Mouse (Mus musculus) intestine, embryonic 15.5 days (tissue): Measurements from ENCODE around the gene Hcrtr2. TPM values are rescaled to one million over a fixed set of nuclear protein-coding genes. Genes with fewer than 3 reads are reported as not detected.

Experiments used
- ATAC-seq: fragments of 200-750 bp; cut with Nextera tagmentation; 2 replicates; pipeline ENCODE4 v1.8.0; 2017; ENCODE audit warnings: moderate TSS enrichment, moderate library complexity
- H3K27ac ChIP-seq: fragments of 300-500 bp; sonication (generic); 2 replicates; pipeline ENCODE4 v1.5.1; 2015; ENCODE audit warnings: mild to moderate bottlenecking, inconsistent platforms
- H3K27me3 ChIP-seq: fragments of 300-500 bp; sonication (generic); replicated peaks from 2 replicates; pipeline ENCODE4 v1.6.1; 2015; ENCODE audit warnings: inconsistent platforms
- H3K36me3 ChIP-seq: fragments of 300-500 bp; sonication (generic); 2 replicates; pipeline ENCODE4 v1.6.1; 2015; ENCODE audit warnings: inconsistent platforms
- H3K4me1 ChIP-seq: fragments of 300-500 bp; sonication (generic); replicated peaks from 2 replicates; pipeline ENCODE4 v1.6.1; 2015; ENCODE audit warnings: inconsistent platforms
- H3K4me2 ChIP-seq: fragments of 300-500 bp; sonication (generic); replicated peaks from 2 replicates; pipeline ENCODE4 v1.6.1; 2015; ENCODE audit warnings: mild to moderate bottlenecking, inconsistent platforms
- H3K4me3 ChIP-seq: fragments of 300-500 bp; sonication (generic); replicated peaks from 2 replicates; pipeline ENCODE4 v1.5.1; 2015; ENCODE audit warnings: inconsistent platforms
- H3K9ac ChIP-seq: fragments of 300-500 bp; sonication (generic); 2 replicates; pipeline ENCODE4 v1.6.1; 2015; ENCODE audit warnings: inconsistent platforms
- H3K9me3 ChIP-seq: fragments of 300-500 bp; sonication (generic); 2 replicates; pipeline ENCODE4 v1.6.1; 2016; ENCODE audit warnings: inconsistent platforms
- WGBS: fragments of 180-500 bp; shearing (Covaris S2); methylation state at CpG from one replicate; pipeline ENCODE4 v1.1.7; 2015; 5-methylcytosine and 5-hydroxymethylcytosine counted together
- polyA plus RNA-seq: library from polyadenylated mRNA; unstranded; fragments of >200 nt; fragmentation: Nextera tagmentation; extraction: Ambion mirVana; gene quantifications from 2 replicates; pipeline ENCODE4 v1.2.1, GENCODE M21; 2015

Gene Hcrtr2
- polyA plus RNA-seq, 1 experiment from 2014 or later, result 0.23 TPM

DNA sequence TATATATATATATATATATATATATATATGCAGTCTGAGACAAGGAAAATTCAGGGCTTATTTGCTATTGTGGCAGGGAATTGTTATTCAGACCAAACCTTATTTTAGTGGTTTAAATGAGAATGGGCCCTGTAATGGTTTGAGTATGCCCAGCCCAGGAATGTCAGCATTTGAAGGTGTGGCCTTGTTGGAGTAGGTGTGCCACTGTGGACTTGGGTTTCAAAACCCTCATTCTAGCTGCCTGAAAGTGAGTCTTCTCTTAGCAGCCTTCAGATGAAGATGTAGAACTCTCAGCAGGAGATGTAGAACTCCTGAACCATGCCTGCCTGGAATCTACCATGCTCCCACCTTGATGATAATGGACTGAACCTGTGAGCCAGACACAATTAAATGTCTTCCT lies 9.7 kb downstream of the Hcrtr2 start:
- no peaks in the 10 kb centered on the region for H3K9me3 ChIP-seq
- no peak overlapping the region for H3K4me2 ChIP-seq
- H3K27me3 ChIP-seq, result no peaks in the 10 kb centered on the region
- no peak overlapping the region for H3K4me3 ChIP-seq
- H3K36me3 ChIP-seq, result no peaks in the 10 kb centered on the region
- H3K9ac ChIP-seq, result no peak overlapping the region
- no peaks in the 10 kb centered on the region for H3K4me1 ChIP-seq
- no peak overlapping the region for H3K27ac ChIP-seq
- ATAC-seq, result no peak

DNA sequence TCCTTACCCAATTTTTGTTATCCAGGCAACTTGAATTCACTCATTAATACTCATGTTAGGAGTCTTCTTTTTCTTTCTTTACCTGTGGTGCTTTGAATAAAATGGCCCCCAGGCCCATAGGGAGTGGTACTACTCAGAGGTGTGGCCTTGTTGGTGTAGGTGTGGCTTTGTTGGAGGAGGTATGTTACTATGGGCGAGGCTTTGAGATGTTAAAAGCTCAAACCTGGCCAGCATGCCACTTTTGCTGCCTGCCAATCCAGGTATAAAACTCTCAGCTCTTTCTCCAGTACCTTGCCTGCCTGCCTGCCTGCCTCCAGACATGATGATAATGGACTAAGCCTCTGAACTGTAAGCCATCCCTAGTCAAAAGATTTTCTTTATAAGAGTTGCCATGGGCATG lies 11.4 kb downstream of the Hcrtr2 start:
- Histone ChIP-seq H3K4me1 (no peaks in the 10 kb centered on the region), H3K27me3 (no peaks in the 10 kb centered on the region), H3K4me2 (no peak overlapping the region), H3K4me3 (no peak overlapping the region), H3K36me3 (no peaks in the 10 kb centered on the region), H3K9me3 (no peaks in the 10 kb centered on the region), H3K27ac (no peak overlapping the region), H3K9ac (no peak overlapping the region)
- WGBS, result 72% methylated on average over 1 of the region's 1 CpGs
- no peak for ATAC-seq

DNA sequence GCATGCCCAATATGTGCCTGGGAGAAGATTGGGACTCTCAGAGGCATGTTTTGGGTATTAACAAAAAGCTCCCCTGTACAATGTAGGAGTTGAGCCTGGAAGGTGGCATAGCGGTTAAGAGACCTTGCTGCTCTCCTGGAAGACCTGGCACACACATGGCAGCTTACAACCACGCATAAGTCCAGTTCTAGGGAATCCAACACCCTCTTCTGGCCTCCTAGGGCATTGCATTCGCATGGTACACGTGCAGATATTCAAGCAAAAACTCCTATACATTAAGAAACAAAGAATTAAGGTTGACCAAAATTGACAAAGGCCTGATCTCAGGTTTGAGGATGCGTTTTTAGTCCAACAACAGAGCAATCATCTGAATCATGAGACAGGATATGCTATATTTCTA lies 32.3 kb downstream of the Hcrtr2 start:
- no peaks in the 10 kb centered on the region for H3K4me1 ChIP-seq
- H3K4me2 ChIP-seq, result no peak overlapping the region
- 73% methylated on average over 5 of the region's 5 CpGs for WGBS
- no peaks in the 10 kb centered on the region for H3K36me3 ChIP-seq
- ATAC-seq, result no peak
- no peaks in the 10 kb centered on the region for H3K27me3 ChIP-seq
- no peak overlapping the region for H3K27ac ChIP-seq
- no peaks in the 10 kb centered on the region for H3K9me3 ChIP-seq
- H3K9ac ChIP-seq, result no peak overlapping the region
- no peak overlapping the region for H3K4me3 ChIP-seq

DNA sequence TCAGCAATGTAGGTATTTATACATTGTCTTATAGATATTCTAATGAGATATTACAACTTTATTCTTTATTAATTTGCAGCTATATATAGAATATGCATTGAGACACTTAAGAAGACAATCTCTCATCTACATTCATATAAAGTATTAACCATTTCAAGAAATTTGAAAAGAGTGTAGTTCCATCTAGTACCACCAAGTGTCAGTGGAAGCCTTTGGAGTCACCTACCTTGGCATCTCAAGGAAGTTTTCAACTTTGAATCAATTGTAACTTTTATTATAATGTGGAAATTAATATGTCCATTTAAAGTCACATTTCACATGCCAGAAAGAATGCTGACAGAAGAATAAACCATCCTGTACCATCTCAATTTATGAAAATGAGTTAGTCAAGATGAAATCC lies 52.8 kb downstream of the Hcrtr2 start:
- no peaks in the 10 kb centered on the region for H3K36me3 ChIP-seq
- H3K4me3 ChIP-seq, result no peak overlapping the region
- no peak overlapping the region for H3K4me2 ChIP-seq
- H3K4me1 ChIP-seq, result no peaks in the 10 kb centered on the region
- H3K27ac ChIP-seq, result no peak overlapping the region
- H3K9me3 ChIP-seq, result no peaks in the 10 kb centered on the region
- no peak for ATAC-seq
- H3K27me3 ChIP-seq, result no peaks in the 10 kb centered on the region
- H3K9ac ChIP-seq, result no peak overlapping the region

DNA sequence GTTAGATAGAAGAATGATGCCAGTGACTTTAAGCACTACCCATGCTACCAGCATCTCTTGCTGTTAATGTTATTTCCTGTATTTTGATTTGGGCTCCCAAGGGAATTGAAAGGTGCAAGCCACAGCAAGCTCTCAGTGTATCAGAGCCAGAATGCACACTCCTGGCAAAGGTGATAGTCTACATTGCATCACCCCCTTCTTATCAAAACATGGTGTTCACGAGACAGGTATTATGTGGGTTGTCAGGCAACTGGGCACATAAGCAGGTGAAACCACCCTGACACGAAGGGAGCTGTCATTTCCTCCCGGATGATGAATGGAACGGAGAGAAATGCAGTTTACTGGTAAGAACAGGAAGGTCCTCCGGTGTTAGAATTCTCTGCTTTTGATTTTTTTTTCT lies 65.9 kb downstream of the Hcrtr2 start:
- no peak overlapping the region for H3K4me2 ChIP-seq
- no peak overlapping the region for H3K9ac ChIP-seq
- ATAC-seq, result no peak
- H3K4me3 ChIP-seq, result no peak overlapping the region
- H3K27ac ChIP-seq, result no peak overlapping the region
- H3K9me3 ChIP-seq, result no peaks in the 10 kb centered on the region
- no peaks in the 10 kb centered on the region for H3K27me3 ChIP-seq
- no peaks in the 10 kb centered on the region for H3K4me1 ChIP-seq
- 64% methylated on average over 5 of the region's 5 CpGs for WGBS
- H3K36me3 ChIP-seq, result no peaks in the 10 kb centered on the region

DNA sequence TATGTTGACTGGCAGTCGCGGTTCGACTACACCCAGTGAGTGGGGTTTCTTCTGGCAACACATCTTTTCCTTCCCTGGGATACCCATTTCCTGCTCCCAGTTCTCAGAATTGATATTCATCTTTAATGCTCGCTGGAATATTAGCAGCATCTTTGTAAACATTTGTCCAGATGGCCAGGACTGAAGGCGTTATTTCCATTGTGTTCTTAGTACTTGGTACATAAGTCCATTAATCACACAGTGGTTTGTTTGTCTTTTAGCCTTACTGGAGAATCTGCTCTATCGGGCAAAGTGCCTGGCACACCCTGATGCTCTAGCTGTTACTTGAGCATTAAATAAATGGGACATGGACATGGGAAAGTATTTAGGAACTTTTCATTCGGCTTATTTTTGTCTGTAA lies 71.1 kb downstream of the Hcrtr2 start:
- no peak overlapping the region for H3K9ac ChIP-seq
- no peak overlapping the region for H3K4me3 ChIP-seq
- H3K9me3 ChIP-seq, result no peaks in the 10 kb centered on the region
- no peaks in the 10 kb centered on the region for H3K27me3 ChIP-seq
- no peaks in the 10 kb centered on the region for H3K4me1 ChIP-seq
- H3K36me3 ChIP-seq, result no peaks in the 10 kb centered on the region
- WGBS, result 59% methylated on average over 7 of the region's 7 CpGs
- ATAC-seq, result no peak
- H3K27ac ChIP-seq, result no peak overlapping the region
- H3K4me2 ChIP-seq, result no peak overlapping the region

DNA sequence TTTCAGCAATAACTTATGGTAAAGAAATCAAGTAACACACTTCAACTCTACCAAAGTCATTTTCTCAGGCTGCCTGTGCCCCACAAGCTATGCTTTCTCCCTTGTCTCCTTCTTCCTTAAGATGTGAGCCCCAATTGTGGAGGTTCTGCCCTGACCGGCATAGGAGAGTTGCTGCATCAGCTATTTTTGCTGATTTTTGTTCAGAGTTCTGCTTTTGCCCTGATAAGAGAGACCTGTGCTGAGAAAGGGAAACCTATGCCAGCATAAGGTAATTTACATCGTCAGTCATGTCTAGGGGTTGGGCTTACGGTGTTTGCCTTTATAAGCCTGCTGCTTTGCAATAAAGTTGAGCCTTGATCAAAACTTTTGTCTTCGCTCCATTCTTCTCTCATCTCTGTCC lies 71.5 kb downstream of the Hcrtr2 start:
- Histone ChIP-seq H3K4me3 (no peak overlapping the region), H3K27ac (no peak overlapping the region), H3K4me2 (no peak overlapping the region), H3K27me3 (no peaks in the 10 kb centered on the region), H3K9ac (no peak overlapping the region), H3K4me1 (no peaks in the 10 kb centered on the region), H3K9me3 (no peaks in the 10 kb centered on the region), H3K36me3 (no peaks in the 10 kb centered on the region)
- ATAC-seq, result no peak
- WGBS, result 89% methylated on average over 4 of the region's 4 CpGs

DNA sequence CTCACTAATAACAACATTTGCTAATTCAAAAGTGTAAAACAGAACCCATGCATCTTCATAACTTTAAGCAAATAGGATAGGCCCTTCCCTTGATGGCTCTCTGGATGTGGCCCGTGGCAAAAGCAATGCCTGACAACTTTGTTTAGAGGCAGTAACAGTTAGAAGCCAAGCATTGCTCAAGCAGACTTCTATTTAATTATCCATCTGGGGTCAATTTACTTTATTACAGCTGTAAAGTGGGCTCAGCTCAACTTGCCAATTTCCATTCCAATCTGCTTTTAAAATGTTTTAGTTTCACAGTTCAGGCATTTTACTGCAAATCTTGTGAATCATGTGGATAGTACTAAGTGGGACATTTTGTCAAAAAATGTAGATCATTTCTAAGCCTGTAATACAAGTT lies 81.3 kb downstream of the Hcrtr2 start:
- H3K4me1 ChIP-seq, result no peaks in the 10 kb centered on the region
- no peaks in the 10 kb centered on the region for H3K9me3 ChIP-seq
- H3K36me3 ChIP-seq, result no peaks in the 10 kb centered on the region
- H3K9ac ChIP-seq, result no peak overlapping the region
- H3K4me2 ChIP-seq, result no peak overlapping the region
- no peak overlapping the region for H3K27ac ChIP-seq
- H3K4me3 ChIP-seq, result no peak overlapping the region
- H3K27me3 ChIP-seq, result no peaks in the 10 kb centered on the region
- no peak for ATAC-seq
- 32% methylated on average over 1 of the region's 1 CpGs for WGBS

DNA sequence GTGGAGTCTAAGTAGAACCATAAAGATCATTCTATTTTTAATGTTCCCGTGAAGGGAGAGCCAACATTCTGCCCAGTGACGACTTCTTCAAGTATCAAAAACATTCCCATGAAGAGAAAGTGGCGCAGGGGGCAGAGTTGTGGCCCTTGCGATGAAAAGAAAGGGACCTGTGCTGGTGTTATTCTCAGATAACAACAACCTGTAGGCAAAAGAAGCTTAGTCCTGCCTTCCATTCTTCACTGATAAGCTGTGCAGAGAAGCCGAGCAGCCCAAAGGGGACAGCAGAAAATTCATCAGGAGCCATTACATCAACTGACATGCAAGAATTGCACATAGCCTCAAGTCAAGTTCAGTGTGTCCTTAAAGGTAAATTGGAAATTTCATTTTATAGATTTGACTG lies 85.7 kb downstream of the Hcrtr2 start:
- no peak for ATAC-seq
- no peak overlapping the region for H3K27ac ChIP-seq

DNA sequence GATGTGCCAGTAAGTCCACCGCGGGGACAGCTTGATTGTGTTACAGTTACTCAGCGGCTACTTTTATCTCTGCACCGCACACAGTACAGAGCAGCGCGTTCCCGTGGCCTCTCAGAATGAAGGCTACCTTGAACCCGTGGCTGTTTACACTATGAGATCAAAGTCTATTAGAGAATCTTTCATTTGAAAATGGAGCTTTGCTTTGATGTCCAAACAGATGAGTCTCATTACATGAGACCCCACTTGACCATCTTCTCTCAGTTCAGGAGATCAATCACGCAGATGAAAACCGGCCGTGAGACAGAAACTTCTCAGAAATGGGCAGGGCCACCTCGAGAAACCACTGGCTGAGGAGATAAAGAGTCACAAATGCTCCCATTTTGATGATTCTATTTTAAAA lies 86.4 kb downstream of the Hcrtr2 start:
- H3K4me3 ChIP-seq, result no peak overlapping the region
- no peaks in the 10 kb centered on the region for H3K4me1 ChIP-seq
- peak; percentile 77; the same call in 1 of the 2 replicates for ATAC-seq
- H3K36me3 ChIP-seq, result no peaks in the 10 kb centered on the region
- 39% methylated on average over 12 of the region's 12 CpGs for WGBS
- H3K27ac ChIP-seq, result no peak overlapping the region
- no peak overlapping the region for H3K9ac ChIP-seq
- no peaks in the 10 kb centered on the region for H3K9me3 ChIP-seq
- no peaks in the 10 kb centered on the region for H3K27me3 ChIP-seq
- peak overlapping the region; percentile 63; the same call in 1 of the 2 replicates for H3K4me2 ChIP-seq

More for the DNA sequence above, 85.7 kb downstream of the Hcrtr2 start:
- no peaks in the 10 kb centered on the region for H3K9me3 ChIP-seq
- no peak overlapping the region for H3K4me2 ChIP-seq
- H3K4me3 ChIP-seq, result no peak overlapping the region
- no peaks in the 10 kb centered on the region for H3K36me3 ChIP-seq
- no peak overlapping the region for H3K9ac ChIP-seq
- H3K27me3 ChIP-seq, result no peaks in the 10 kb centered on the region
- H3K4me1 ChIP-seq, result no peaks in the 10 kb centered on the region
- WGBS, result 86% methylated on average over 5 of the region's 5 CpGs

DNA sequence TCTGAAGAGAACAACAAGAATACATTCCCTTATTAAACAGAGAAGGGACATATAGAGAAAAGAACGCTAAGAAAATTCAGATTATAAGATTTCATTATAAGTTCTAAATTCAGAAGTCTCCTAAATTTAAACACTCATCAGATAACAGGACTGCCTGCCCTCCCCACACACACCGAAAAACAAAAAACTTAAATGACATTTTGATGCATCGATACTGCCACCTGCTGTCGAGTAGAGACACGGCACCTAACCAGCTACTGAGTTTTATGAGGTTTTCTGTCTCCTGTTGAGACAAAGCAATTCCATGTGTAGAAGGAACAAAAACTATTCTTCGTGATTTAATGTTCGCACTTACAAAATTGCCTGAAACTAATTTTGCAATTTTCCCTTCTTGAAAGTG lies 87.0 kb downstream of the Hcrtr2 start:
- H3K9ac ChIP-seq, result no peak overlapping the region
- no peaks in the 10 kb centered on the region for H3K4me1 ChIP-seq
- peak overlapping the region; percentile 63 for H3K4me2 ChIP-seq
- H3K4me3 ChIP-seq, result no peak overlapping the region
- H3K36me3 ChIP-seq, result no peaks in the 10 kb centered on the region
- peak; percentile 78 for ATAC-seq
- H3K27ac ChIP-seq, result no peak overlapping the region
- no peaks in the 10 kb centered on the region for H3K9me3 ChIP-seq
- WGBS, result 3% methylated on average over 7 of the region's 7 CpGs
- no peaks in the 10 kb centered on the region for H3K27me3 ChIP-seq

DNA sequence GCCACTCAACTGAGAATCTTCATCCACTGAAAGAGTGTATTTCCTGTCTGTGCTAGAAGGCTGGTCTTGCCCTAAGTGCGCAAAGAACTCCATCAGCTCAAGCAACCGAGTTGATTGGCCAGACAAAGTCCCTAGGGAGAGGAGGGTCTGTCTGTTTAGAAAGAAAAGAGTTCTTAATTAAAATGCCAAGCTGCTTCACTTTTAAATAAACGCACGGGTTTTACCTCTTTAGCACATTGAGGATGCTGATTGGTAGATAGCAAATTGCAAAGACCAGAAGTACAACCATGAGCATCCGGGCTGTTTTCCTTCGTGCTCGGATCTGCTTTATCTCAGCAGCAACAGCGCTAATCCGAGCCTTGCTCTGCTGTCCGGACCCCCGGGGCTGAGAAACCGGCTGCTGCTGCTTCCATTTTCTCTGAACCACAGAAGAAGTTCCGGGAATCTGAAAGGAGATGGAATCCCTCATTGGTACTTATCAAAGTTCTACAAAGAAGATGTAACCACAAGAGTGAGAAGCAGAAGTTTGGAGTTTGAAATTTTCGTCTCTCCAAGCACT lies 87.6 kb downstream of the Hcrtr2 start:
- peak; percentile 70 for ATAC-seq
- H3K4me2 ChIP-seq, result peak overlapping the region; percentile 63
- H3K36me3 ChIP-seq, result no peaks in the 10 kb centered on the region
- H3K27ac ChIP-seq, result peak overlapping the region; percentile 51; the same call in 1 of the 2 replicates
- no peaks in the 10 kb centered on the region for H3K27me3 ChIP-seq
- peak overlapping the region; percentile 39; the same call in 1 of the 2 replicates for H3K9ac ChIP-seq
- peak overlapping the region; percentile 36 for H3K4me3 ChIP-seq
- WGBS, result 5% methylated on average over 14 of the region's 14 CpGs
- H3K4me1 ChIP-seq, result no peaks in the 10 kb centered on the region
- no peaks in the 10 kb centered on the region for H3K9me3 ChIP-seq

DNA sequence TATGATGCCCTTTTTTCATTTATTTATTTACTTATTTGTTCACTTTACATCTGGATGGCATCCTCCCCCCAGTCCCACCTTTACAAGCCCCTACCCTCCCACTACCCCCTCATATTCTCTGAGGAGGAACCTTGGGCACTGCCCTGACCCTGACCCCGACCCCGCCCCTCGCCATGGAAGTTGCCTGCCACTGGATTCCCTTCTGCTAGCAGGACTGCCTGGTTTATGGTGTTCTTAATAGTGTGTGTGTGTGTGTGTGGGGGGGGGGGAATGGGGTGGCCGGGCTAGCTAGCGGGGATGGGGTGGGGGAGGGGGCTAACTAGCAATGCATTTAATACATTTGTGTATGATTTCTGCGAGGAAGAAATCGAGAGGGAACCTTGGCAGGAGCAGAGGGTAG lies 88.8 kb downstream of the Hcrtr2 start:
- no peaks in the 10 kb centered on the region for H3K4me1 ChIP-seq
- H3K9me3 ChIP-seq, result no peaks in the 10 kb centered on the region
- WGBS, result 40% methylated on average over 7 of the region's 7 CpGs
- H3K4me2 ChIP-seq, result no peak overlapping the region
- no peak for ATAC-seq
- H3K4me3 ChIP-seq, result no peak overlapping the region
- H3K27me3 ChIP-seq, result no peaks in the 10 kb centered on the region
- no peaks in the 10 kb centered on the region for H3K36me3 ChIP-seq
- no peak overlapping the region for H3K27ac ChIP-seq
- H3K9ac ChIP-seq, result no peak overlapping the region
